Mouse (Mus musculus) embryonic fibroblast, embryonic 13.5 days (primary cell): Measurements from ENCODE around the gene Rpusd1.

Source experiments
- CTCF ChIP-seq: IDR thresholded peaks from 2 replicates; pipeline ENCODE4 v1.5.1; 2011; ENCODE audit warnings: mild to moderate bottlenecking, control low read depth, low read length, moderate library complexity, borderline replicate concordance; ENCODE audit not compliant: insufficient read depth
- POLR2A ChIP-seq: IDR thresholded peaks from 2 replicates; pipeline ENCODE4 v1.6.1; 2011; ENCODE audit warnings: low read depth, mild to moderate bottlenecking, control low read depth, low read length, moderate library complexity

DNA sequence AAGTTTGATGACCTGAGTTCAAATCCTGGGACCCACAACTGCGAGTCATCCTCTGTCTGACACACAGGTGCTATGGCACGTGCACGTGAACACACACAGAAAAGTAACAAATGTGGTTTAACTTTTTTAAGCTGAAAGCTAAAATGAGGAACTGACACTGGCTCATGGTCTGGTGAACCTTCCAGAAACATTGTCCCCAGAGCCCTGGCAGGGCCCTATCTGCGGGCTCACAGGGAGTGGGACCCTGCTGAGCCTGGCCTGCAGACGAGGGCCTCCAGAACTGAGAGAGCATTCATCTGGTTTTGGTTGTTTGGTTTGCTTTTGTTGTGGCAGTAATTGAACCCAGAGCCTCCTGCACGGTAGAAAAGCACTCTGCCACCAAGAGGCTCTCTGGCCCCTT, 49.5 kb upstream of the Rpusd1 start:
- TF ChIP-seq POLR2A (no peak), CTCF (no peak)
